Mouse (Mus musculus) forebrain, embryonic 13.5 days (tissue): ENCODE measurements at regions not wholly inside any gene's neighbourhood (a gene's known extent, or its start where the extent isn't known, plus 50 kb on each side); places are given as distances from the start of the nearest gene placed in this dataset.
"Not testable (repeated sequence)": the region's sequence is repeated elsewhere in the genome, so short reads cannot be mapped to it uniquely, and the experiment has no call there.

Experiments
- ATAC-seq: fragments of 200-750 bp; cut with Nextera tagmentation; 2 replicates; pipeline ENCODE4 v1.8.0; 2017
- H3K27ac ChIP-seq: fragments of 300-500 bp; sonication (generic); 2 replicates; pipeline ENCODE4 v1.5.1; 2015; ENCODE audit warnings: inconsistent platforms, mild to moderate bottlenecking, moderate library complexity
- H3K27me3 ChIP-seq: fragments of 300-500 bp; sonication (generic); 2 replicates; pipeline ENCODE4 v1.6.1; 2015; ENCODE audit warnings: mild to moderate bottlenecking, inconsistent platforms
- H3K36me3 ChIP-seq: fragments of 300-500 bp; sonication (generic); 2 replicates; pipeline ENCODE4 v1.6.1; 2015; ENCODE audit warnings: mild to moderate bottlenecking, inconsistent platforms; ENCODE audit not compliant: poor library complexity, severe bottlenecking
- H3K4me1 ChIP-seq: fragments of 300-500 bp; sonication (generic); 2 replicates; pipeline ENCODE4 v1.6.1; 2015; ENCODE audit warnings: inconsistent platforms
- H3K4me2 ChIP-seq: fragments of 300-500 bp; sonication (generic); 2 replicates; pipeline ENCODE4 v1.6.1; 2015; ENCODE audit warnings: inconsistent platforms, mild to moderate bottlenecking, moderate library complexity
- H3K4me3 ChIP-seq: fragments of 300-500 bp; sonication (generic); 2 replicates; pipeline ENCODE4 v1.5.1; 2015; ENCODE audit warnings: mild to moderate bottlenecking, inconsistent platforms
- H3K9ac ChIP-seq: fragments of 300-500 bp; sonication (generic); 2 replicates; pipeline ENCODE4 v1.6.1; 2015; ENCODE audit warnings: mild to moderate bottlenecking, inconsistent platforms
- H3K9me3 ChIP-seq: fragments of 300-500 bp; sonication (generic); replicated peaks from 2 replicates; pipeline ENCODE4 v1.6.1; 2016; ENCODE audit warnings: inconsistent platforms
- WGBS: fragments of 180-500 bp; shearing (Covaris S2); methylation state at CpG from one replicate; pipeline ENCODE4 v1.1.7; 2015; 5-methylcytosine and 5-hydroxymethylcytosine counted together

DNA sequence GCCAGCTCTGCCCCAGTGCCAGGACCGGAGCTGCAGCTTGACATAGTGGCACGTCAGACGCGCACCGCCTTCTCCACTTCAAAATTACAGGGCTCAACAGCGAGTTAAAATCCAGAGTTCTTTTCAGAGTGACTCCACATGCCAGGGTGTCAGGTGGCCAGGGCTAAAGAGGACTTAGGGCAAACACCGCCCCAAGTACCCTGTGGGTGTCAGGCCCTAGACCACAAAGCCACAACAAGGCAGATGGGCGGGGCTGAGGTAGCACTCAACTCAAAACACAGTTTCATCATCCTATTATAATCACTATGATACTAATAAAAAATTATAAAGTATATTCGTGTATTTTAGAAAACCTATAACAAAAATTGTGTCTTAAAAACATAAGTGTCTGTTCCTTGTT lies 225.1 kb upstream of the Olfr1507 start:
- no peak overlapping the region for H3K4me2 ChIP-seq
- no peak overlapping the region for H3K9ac ChIP-seq
- H3K4me1 ChIP-seq, result no peaks in the 10 kb centered on the region
- H3K4me3 ChIP-seq, result no peak overlapping the region
- no peak for ATAC-seq
- H3K36me3 ChIP-seq, result no peaks in the 10 kb centered on the region
- WGBS, result 93% methylated on average over 9 of the region's 9 CpGs
- no peak overlapping the region for H3K27ac ChIP-seq
- H3K27me3 ChIP-seq, result no peaks in the 10 kb centered on the region
- no peaks in the 10 kb centered on the region for H3K9me3 ChIP-seq

DNA sequence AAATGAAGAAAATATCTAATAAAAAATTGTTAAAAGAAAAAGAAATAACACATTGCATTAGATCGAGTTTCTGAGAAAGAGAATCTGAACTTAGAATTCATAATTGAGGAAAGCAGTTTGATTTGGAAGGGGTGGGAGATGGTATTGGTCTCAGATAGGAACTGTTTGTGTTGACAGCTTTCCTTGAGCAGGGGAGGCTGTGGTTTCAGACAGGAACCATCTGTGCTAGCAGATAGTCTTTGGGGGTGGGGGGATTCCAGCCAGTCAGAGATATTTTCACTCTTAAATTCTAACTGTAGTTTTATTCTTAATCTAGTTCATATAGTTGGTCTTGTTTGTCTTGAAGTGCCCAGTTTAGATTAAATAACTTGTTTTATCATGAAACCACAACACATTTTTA lies 205.3 kb upstream of the Olfr1507 start:
- H3K9ac ChIP-seq, H3K27ac ChIP-seq, H3K4me2 ChIP-seq, H3K4me3 ChIP-seq, H3K27me3 ChIP-seq, ATAC-seq, H3K36me3 ChIP-seq, H3K9me3 ChIP-seq, H3K4me1 ChIP-seq: not testable (repeated sequence)
- WGBS, result 72% methylated on average over 1 of the region's 1 CpGs

DNA sequence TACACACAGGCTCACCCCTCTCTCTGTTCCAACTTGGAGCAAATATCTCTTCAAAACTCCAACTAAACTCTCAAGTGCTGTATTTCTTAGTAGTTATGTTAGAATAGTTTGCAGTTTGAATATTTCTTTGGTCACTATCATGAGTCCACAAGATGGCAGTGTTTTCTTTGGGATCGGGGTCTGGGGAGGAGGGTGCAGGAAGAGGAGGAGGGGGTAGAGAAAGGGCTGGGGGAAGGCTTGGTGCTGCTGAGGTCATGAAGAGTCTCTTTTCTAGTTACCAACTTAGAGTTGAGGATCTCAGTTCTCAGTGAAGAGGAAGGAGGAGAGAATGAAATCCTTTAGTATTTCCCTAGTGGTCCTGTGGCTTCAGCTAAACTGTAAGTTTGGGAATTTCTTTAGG lies 188.1 kb upstream of the Olfr1507 start:
- not testable (repeated sequence) for H3K9ac ChIP-seq, ATAC-seq, H3K9me3 ChIP-seq, H3K4me2 ChIP-seq, H3K36me3 ChIP-seq, H3K4me3 ChIP-seq, H3K4me1 ChIP-seq, H3K27ac ChIP-seq, H3K27me3 ChIP-seq
- no CpG with 5 or more reads among the region's 1 CpGs for WGBS

DNA sequence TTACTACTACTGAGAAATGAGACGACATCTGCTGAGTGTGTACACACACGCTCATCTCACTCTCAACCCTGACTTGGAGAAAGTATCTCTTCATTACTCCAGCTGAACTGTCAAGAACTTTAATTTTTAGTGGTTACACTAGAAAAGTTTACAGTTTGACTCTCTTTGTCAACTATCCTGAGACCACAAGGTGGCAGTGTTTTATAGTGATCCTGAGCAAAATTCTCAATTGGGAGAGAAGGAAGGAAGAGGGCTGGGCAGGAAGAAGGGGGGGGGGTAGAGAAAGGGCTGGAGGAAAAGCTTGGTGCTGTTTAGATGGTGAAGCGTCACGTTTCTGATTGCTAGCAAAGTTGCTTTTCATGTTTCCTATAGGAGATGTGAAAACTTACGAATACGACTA lies 158.8 kb upstream of the Olfr1507 start:
- no peak overlapping the region for H3K27ac ChIP-seq
- H3K36me3 ChIP-seq, result no peaks in the 10 kb centered on the region
- H3K4me1 ChIP-seq, result no peaks in the 10 kb centered on the region
- ATAC-seq, result no peak
- H3K4me2 ChIP-seq, result no peak overlapping the region
- no peak overlapping the region for H3K9ac ChIP-seq
- H3K4me3 ChIP-seq, result no peak overlapping the region
- no peaks in the 10 kb centered on the region for H3K27me3 ChIP-seq
- 68% methylated on average over 6 of the region's 6 CpGs for WGBS
- H3K9me3 ChIP-seq, result no peaks in the 10 kb centered on the region; the same call in none of the 2 replicates

GRCm38 (mm10) chr14:52638179-52638578 lies 142.6 kb upstream of the Olfr1507 start:
- Histone ChIP-seq H3K4me1 (no peaks in the 10 kb centered on the region), H3K4me3 (no peak overlapping the region), H3K9me3 (peaks cover 9% of the 10 kb centered on the region; the same call in 1 of the 2 replicates), H3K4me2 (no peak overlapping the region), H3K27ac (no peak overlapping the region), H3K27me3 (no peaks in the 10 kb centered on the region), H3K9ac (no peak overlapping the region), H3K36me3 (no peaks in the 10 kb centered on the region)
- ATAC-seq, result no peak
- WGBS, result 80% methylated on average over 2 of the region's 2 CpGs

DNA sequence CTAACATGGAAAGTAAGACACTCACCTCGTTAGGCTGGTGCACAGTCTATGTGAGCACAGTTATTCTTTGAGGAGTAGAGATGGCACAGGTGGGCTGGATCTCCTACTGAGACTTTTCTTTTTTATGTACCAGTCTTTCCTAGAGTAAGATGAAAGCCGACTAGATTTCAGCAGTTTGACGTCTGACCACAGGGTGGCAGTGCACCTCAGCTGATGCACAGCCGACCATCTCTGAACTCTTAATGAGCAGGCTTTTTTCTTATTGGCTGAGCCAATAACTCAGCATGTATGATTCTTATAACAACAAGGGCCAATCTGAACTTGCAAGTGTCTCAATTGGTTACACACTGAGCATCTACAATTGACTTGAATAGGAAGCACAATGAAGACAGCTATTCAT lies 126.6 kb upstream of the Olfr1507 start:
- no peak overlapping the region for H3K4me3 ChIP-seq
- H3K4me1 ChIP-seq, result no peaks in the 10 kb centered on the region
- 37% methylated on average over 4 of the region's 4 CpGs for WGBS
- H3K27me3 ChIP-seq, result no peaks in the 10 kb centered on the region
- no peak overlapping the region for H3K4me2 ChIP-seq
- peaks cover 12% of the 10 kb centered on the region; the same call in 1 of the 2 replicates for H3K9me3 ChIP-seq
- H3K27ac ChIP-seq, result no peak overlapping the region
- H3K9ac ChIP-seq, result no peak overlapping the region
- no peaks in the 10 kb centered on the region for H3K36me3 ChIP-seq
- no peak for ATAC-seq

- Histone ChIP-seq H3K27ac (no peak overlapping the region), H3K4me2 (no peak overlapping the region), H3K9me3 (no peaks in the 10 kb centered on the region; the same call in 1 of the 2 replicates), H3K27me3 (no peaks in the 10 kb centered on the region), H3K9ac (no peak overlapping the region), H3K4me1 (no peaks in the 10 kb centered on the region), H3K36me3 (no peaks in the 10 kb centered on the region), H3K4me3 (no peak overlapping the region)
- no peak for ATAC-seq
- WGBS, result 44% methylated on average over 3 of the region's 3 CpGs
These were observed 84.8 kb upstream of the Olfr1507 start for GRCm38 (mm10) chr14:52580319-52580718.

- no peak overlapping the region for H3K4me2 ChIP-seq
- H3K4me1 ChIP-seq, result no peaks in the 10 kb centered on the region
- H3K27me3 ChIP-seq, result no peaks in the 10 kb centered on the region
- H3K9ac ChIP-seq, result no peak overlapping the region
- no peak overlapping the region for H3K4me3 ChIP-seq
- no peak overlapping the region for H3K27ac ChIP-seq
- H3K36me3 ChIP-seq, result no peaks in the 10 kb centered on the region
- 78% methylated on average over 5 of the region's 5 CpGs for WGBS
- H3K9me3 ChIP-seq, result peaks cover 6% of the 10 kb centered on the region; the same call in 1 of the 2 replicates
- ATAC-seq, result no peak
These were observed 71.4 kb upstream of the Olfr1507 start for GRCm38 (mm10) chr14:52566920-52567319.

DNA sequence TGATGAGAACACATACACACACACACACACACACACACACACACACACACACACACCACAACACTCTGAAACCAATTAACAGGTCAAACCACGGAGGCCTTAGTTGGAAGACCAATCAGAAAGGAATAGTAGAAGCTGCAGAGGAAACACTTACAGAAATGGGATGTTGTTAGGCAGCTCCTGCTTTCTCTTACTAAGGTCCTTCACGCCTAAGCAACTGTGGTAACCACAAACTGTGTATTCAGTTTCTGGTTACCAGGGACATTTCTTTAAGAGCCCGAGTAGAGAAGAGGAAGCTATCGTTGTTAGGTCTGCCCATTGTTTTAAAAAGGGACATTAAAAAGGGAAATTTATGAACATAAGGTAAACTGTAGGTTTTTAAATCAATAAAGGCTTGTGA lies 70.1 kb upstream of the Olfr1507 start:
- H3K36me3 ChIP-seq, result no peaks in the 10 kb centered on the region
- no peak for ATAC-seq
- H3K27me3 ChIP-seq, result no peaks in the 10 kb centered on the region
- no peak overlapping the region for H3K27ac ChIP-seq
- H3K4me2 ChIP-seq, result no peak overlapping the region
- H3K9me3 ChIP-seq, result peaks cover 6% of the 10 kb centered on the region; the same call in 1 of the 2 replicates
- 75% methylated on average over 4 of the region's 4 CpGs for WGBS
- H3K9ac ChIP-seq, result no peak overlapping the region
- no peak overlapping the region for H3K4me3 ChIP-seq
- no peaks in the 10 kb centered on the region for H3K4me1 ChIP-seq

DNA sequence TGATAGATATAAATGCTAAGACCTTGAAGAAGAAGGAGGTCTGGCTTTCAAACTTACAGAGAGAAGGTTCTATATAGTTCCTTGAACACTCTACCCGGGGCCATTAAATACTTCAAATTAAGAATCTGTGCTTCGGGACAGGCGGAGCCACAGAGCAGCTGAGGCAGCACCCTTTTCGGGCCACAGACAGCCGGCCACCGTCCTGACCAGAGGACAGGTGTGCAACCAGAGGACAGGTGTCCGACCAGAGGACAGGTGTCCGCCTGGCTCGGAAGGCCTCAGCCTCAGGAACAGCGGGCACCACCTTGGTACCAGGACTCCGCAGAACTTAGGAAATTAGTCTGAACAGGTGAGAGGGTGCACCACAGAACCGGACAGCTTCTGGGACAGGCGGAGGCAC lies 60.8 kb upstream of the Olfr1507 start:
- ATAC-seq, result not testable (repeated sequence)
- 98% methylated on average over 13 of the region's 13 CpGs for WGBS
- H3K9me3 ChIP-seq, result peaks cover 12% of the 10 kb centered on the region; the same call in 1 of the 2 replicates

DNA sequence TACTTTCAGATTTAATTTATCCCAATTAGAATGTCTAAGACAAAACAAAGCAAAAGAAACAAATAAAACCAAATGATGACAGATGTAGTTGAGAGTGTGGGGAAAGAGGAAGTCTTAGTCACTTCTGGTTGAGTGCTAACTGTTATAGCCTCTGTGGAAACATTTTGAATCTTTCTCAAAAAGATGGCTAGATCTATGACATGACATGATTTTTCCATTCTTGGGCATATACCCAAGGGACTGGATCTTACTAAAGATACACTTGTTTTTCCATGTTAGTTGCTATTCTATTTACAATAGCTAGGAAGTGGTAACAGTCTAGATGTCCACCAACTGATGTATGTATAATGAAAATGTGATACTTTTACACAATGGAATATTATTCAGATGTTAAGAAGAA lies 57.9 kb upstream of the Olfr1507 start:
- Histone ChIP-seq H3K36me3 (no peaks in the 10 kb centered on the region), H3K9ac (no peak overlapping the region), H3K4me1 (no peaks in the 10 kb centered on the region), H3K4me2 (no peak overlapping the region), H3K27me3 (no peaks in the 10 kb centered on the region), H3K27ac (no peak overlapping the region), H3K9me3 (peaks cover 12% of the 10 kb centered on the region; the same call in 1 of the 2 replicates), H3K4me3 (no peak overlapping the region)
- no peak for ATAC-seq

More for the DNA sequence above, 60.8 kb upstream of the Olfr1507 start:
- not testable (repeated sequence) for H3K9ac ChIP-seq, H3K4me2 ChIP-seq, H3K27me3 ChIP-seq, H3K4me3 ChIP-seq, H3K4me1 ChIP-seq, H3K36me3 ChIP-seq, H3K27ac ChIP-seq

DNA sequence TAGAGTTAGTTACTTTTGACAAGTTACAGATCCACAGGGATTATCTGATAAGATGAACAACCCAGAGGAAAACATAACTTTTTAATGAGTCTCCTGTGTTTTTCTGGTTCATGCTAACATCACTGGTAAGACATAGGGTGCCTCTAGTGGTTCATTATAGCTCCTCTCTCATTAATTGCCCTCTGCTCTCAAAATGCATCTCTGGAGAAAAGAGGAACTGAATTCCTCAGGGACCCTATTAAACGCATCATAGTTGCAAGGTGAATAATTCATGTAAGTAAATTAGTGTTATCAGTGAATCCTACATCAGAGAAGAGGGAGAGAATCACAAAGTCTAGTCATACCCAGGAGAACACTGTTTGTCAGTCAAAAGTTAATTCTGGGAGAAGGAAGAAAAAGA lies 52.4 kb upstream of the Olfr1507 start:
- Histone ChIP-seq H3K9me3 (no peaks in the 10 kb centered on the region), H3K27ac (no peak overlapping the region), H3K4me2 (no peak overlapping the region), H3K4me1 (no peaks in the 10 kb centered on the region), H3K27me3 (no peaks in the 10 kb centered on the region), H3K4me3 (no peak overlapping the region), H3K36me3 (no peaks in the 10 kb centered on the region), H3K9ac (no peak overlapping the region)
- ATAC-seq, result no peak
- WGBS, result 67% methylated on average over 1 of the region's 1 CpGs
